Mouse (Mus musculus) kidney, adult 2 months (tissue): Measurements from ENCODE around the gene Lce3c.

ENCODE experiments used
- CTCF ChIP-seq: fragments of 200-500 bp; conservative IDR thresholded peaks from 2 replicates; pipeline ENCODE4 v1.5.1; 2011; ENCODE audit warnings: low read depth, mild to moderate bottlenecking, control low read depth, low read length, moderate library complexity, mixed read lengths; ENCODE audit not compliant: insufficient read depth, insufficient read length
- POLR2A ChIP-seq: fragments of 200-500 bp; IDR thresholded peaks from one replicate; pipeline ENCODE4 v1.6.1; 2011; ENCODE audit warnings: low read depth, low read length, control low read depth

DNA sequence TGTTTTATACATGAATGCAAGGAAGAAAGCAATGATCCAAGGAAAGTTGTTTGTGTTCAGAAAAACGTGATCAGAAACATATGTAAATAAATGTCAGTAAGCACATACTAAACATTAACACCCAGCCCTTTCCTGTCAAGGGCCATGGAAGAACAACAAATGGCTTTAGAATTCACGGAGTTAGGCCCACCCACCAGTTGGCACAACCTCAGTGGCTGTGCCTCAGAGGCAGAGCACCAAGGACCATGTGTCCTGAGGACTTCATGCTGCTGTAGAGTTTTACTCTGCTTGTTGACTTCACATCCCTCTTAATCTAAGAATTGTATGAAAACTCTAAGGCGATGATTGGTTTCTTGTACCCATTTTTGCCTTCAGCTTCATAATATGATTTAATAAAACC, 39.1 kb upstream of the Lce3c start:
- TF ChIP-seq CTCF: no peak
- TF ChIP-seq POLR2A: no peak
